Mouse (Mus musculus) neural tube, embryonic 13.5 days (tissue): ENCODE data around the gene Pibf1. TPM values are rescaled to one million over a fixed set of nuclear protein-coding genes. Genes with fewer than 3 reads are reported as not detected.

Experiments
- ATAC-seq: fragments of 200-750 bp; cut with Nextera tagmentation; 2 replicates; pipeline ENCODE4 v1.8.0; 2017; ENCODE audit warnings: low read depth, mild to moderate bottlenecking, moderate TSS enrichment, moderate library complexity
- H3K27ac ChIP-seq: fragments of 300-500 bp; sonication (generic); replicated peaks from 2 replicates; pipeline ENCODE4 v1.5.1; 2015; ENCODE audit warnings: moderate library complexity, mild to moderate bottlenecking, inconsistent platforms
- H3K27me3 ChIP-seq: fragments of 300-500 bp; sonication (generic); 2 replicates; pipeline ENCODE4 v1.6.1; 2015; ENCODE audit warnings: mild to moderate bottlenecking, inconsistent platforms
- H3K36me3 ChIP-seq: fragments of 300-500 bp; sonication (generic); 2 replicates; pipeline ENCODE4 v1.6.1; 2015; ENCODE audit warnings: mild to moderate bottlenecking, inconsistent platforms
- H3K4me1 ChIP-seq: fragments of 300-500 bp; sonication (generic); replicated peaks from 2 replicates; pipeline ENCODE4 v1.6.1; 2015; ENCODE audit warnings: inconsistent platforms
- H3K4me2 ChIP-seq: fragments of 300-500 bp; sonication (generic); 2 replicates; pipeline ENCODE4 v1.6.1; 2015; ENCODE audit warnings: inconsistent platforms, mild to moderate bottlenecking, moderate library complexity
- H3K4me3 ChIP-seq: fragments of 300-500 bp; sonication (generic); 2 replicates; pipeline ENCODE4 v1.5.1; 2015; ENCODE audit warnings: mild to moderate bottlenecking, inconsistent platforms
- H3K9ac ChIP-seq: fragments of 300-500 bp; sonication (generic); 2 replicates; pipeline ENCODE4 v1.6.1; 2015; ENCODE audit warnings: moderate library complexity, mild to moderate bottlenecking, inconsistent platforms
- H3K9me3 ChIP-seq: fragments of 300-500 bp; sonication (generic); 2 replicates; pipeline ENCODE4 v1.6.1; 2016; ENCODE audit warnings: inconsistent platforms
- WGBS: fragments of 180-500 bp; shearing (Covaris S2); methylation state at CpG from one replicate; pipeline ENCODE4 v1.1.7; 2015; 5-methylcytosine and 5-hydroxymethylcytosine counted together
- polyA plus RNA-seq: library from polyadenylated mRNA; unstranded; fragments of >200 nt; fragmentation: Nextera tagmentation; extraction: Ambion mirVana; gene quantifications from 2 replicates; pipeline ENCODE4 v1.2.1, GENCODE M21; 2015

Gene Pibf1
- polyA plus RNA-seq, 1 experiment from 2014 or later: 18.1 TPM

GRCm38 (mm10) chr14:99229071-99229780, 130.0 kb downstream of the Pibf1 start:
- no peak for ATAC-seq
- no peaks in the 10 kb centered on the region for H3K27me3 ChIP-seq
- H3K9me3 ChIP-seq: no peaks in the 10 kb centered on the region
- WGBS: 93% methylated on average over 11 of the region's 11 CpGs
- H3K27ac ChIP-seq: no peak overlapping the region
- H3K4me2 ChIP-seq: no peak overlapping the region
- no peaks in the 10 kb centered on the region for H3K4me1 ChIP-seq
- H3K4me3 ChIP-seq: no peak overlapping the region
- peaks cover 8% of the 10 kb centered on the region; the same call in 1 of the 2 replicates for H3K36me3 ChIP-seq
- no peak overlapping the region for H3K9ac ChIP-seq

DNA sequence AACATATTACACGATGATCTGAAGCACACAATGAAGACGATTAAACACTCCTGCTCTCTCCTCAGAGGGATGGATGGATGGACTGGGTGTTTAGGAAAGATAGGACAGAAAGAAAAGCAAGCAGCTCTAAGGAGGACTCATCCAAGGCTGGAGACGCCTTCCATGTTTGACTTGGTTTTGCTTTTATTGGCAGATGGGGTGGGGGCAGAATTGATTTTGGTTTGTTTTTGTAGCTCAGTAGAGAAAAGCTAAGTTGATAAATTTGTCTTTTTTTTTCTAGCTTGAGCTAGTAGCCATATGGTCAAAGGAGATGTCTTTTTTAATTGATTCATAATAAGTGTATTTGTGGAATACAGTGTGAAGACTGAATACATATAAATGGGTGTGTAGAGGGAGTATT, 133.8 kb downstream of the Pibf1 start:
- ATAC-seq: no peak
- 93% methylated on average over 3 of the region's 3 CpGs for WGBS
- Histone ChIP-seq H3K9ac (no peak overlapping the region), H3K4me3 (no peak overlapping the region), H3K27ac (no peak overlapping the region), H3K36me3 (peaks cover 4% of the 10 kb centered on the region; the same call in 1 of the 2 replicates), H3K4me2 (no peak overlapping the region), H3K27me3 (no peaks in the 10 kb centered on the region), H3K9me3 (no peaks in the 10 kb centered on the region), H3K4me1 (no peaks in the 10 kb centered on the region)

GRCm38 (mm10) chr14:99237115-99237514, 137.9 kb downstream of the Pibf1 start:
- H3K4me1 ChIP-seq: no peaks in the 10 kb centered on the region
- no peak for ATAC-seq
- no peak overlapping the region for H3K4me2 ChIP-seq
- 83% methylated on average over 5 of the region's 5 CpGs for WGBS
- no peak overlapping the region for H3K27ac ChIP-seq
- no peaks in the 10 kb centered on the region for H3K9me3 ChIP-seq
- no peak overlapping the region for H3K4me3 ChIP-seq
- H3K27me3 ChIP-seq: no peaks in the 10 kb centered on the region
- peaks cover 4% of the 10 kb centered on the region; the same call in 1 of the 2 replicates for H3K36me3 ChIP-seq
- H3K9ac ChIP-seq: no peak overlapping the region

DNA sequence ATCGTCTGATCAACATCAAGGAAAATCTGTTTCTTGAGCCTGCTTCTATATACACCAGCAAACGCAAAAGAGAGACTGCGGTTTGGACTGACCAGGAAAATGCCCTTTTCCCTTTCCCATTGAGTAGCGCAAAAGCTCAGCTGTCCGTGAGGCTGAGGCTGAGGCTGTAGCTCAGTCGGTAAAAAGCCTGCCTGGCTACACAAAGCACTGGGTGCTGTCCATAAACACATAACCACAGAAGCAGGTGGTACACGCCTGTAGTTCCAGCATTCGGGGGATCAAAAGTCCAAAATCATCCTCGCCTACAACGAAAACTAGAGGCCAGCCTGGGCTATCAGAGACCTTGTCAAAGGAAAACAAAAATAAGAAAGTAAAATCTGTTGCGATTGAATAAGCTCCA, 141.3 kb downstream of the Pibf1 start:
- Histone ChIP-seq H3K9ac (no peak overlapping the region), H3K36me3 (peaks cover 12% of the 10 kb centered on the region; the same call in 1 of the 2 replicates), H3K4me2 (no peak overlapping the region), H3K4me1 (no peaks in the 10 kb centered on the region), H3K9me3 (no peaks in the 10 kb centered on the region), H3K27ac (no peak overlapping the region), H3K4me3 (no peak overlapping the region), H3K27me3 (no peaks in the 10 kb centered on the region)
- WGBS: 83% methylated on average over 11 of the region's 11 CpGs
- ATAC-seq: no peak

DNA sequence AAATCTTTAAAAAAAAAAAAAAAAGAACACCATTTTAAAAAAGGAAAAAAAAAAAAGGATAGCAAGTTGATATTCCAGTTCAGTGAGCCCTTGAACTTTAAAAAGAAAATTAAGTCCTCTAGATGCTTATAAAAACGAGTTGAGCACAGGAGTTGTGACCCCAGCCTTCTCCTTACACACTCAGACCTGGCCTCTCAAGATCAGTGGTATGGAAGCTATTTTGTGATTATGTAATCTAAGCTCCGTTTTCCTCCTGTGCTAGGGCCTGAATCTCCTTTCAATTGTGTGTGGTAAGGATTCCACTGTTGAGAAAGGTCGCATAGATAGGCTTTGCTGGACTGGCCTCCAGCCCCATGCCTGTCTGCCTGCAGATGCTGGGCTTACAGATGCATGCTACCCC, 145.3 kb downstream of the Pibf1 start:
- no peaks in the 10 kb centered on the region for H3K4me1 ChIP-seq
- H3K4me2 ChIP-seq: no peak overlapping the region
- H3K9me3 ChIP-seq: no peaks in the 10 kb centered on the region
- ATAC-seq: no peak
- H3K36me3 ChIP-seq: peaks cover 12% of the 10 kb centered on the region; the same call in 1 of the 2 replicates
- H3K27me3 ChIP-seq: no peaks in the 10 kb centered on the region
- no peak overlapping the region for H3K9ac ChIP-seq
- H3K27ac ChIP-seq: no peak overlapping the region
- no peak overlapping the region for H3K4me3 ChIP-seq
- WGBS: 86% methylated on average over 3 of the region's 3 CpGs

DNA sequence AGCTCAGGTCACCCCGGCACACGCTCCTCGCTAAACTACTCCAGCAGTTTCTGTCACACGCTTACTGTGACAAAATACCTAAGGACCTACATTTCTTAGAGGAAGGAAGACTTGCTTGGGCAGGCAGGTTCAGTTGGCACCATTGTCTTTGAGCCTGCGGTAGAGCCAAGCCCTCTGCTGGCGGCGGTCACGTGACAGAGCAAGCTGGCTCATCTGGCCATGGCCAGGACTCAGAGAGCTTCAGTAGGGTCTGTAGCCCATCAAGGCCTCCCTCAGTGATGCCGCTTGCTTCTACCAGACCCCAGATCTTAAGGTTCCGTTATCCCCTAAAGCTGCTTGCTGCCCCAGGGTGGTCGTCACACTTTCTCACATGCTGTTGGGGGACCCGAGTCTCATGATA, 162.8 kb downstream of the Pibf1 start:
- no peak overlapping the region for H3K27ac ChIP-seq
- 0 out of 2 replicates have a peak, but pooled peaks cover 3% of the 10 kb centered on the region for H3K36me3 ChIP-seq
- no peak overlapping the region for H3K4me3 ChIP-seq
- H3K4me1 ChIP-seq: no peaks in the 10 kb centered on the region
- no peak for ATAC-seq
- 96% methylated on average over 12 of the region's 12 CpGs for WGBS
- H3K9me3 ChIP-seq: no peaks in the 10 kb centered on the region
- H3K9ac ChIP-seq: no peak overlapping the region
- no peaks in the 10 kb centered on the region for H3K27me3 ChIP-seq
- no peak overlapping the region for H3K4me2 ChIP-seq

DNA sequence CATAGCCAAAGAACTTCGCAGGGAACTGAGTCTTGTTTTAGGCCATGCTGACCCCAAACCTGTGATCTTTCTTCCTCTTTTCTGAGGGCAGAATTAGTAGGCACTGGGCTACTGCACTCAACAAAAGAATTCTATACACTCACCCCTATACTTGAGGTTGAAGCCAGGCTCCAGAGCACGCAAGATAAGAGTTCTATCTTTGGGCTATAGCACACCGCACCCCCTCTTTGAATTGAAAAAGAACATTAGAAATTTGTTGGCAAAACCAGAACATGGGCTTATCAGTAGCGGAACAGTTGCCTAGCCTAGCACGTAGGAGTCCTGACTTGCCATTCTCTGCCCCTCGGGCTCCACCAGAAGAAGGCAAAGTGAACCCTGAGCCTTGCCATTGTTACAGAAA, 164.6 kb downstream of the Pibf1 start:
- H3K9ac ChIP-seq: no peak overlapping the region
- ATAC-seq: no peak
- no peak overlapping the region for H3K27ac ChIP-seq
- no peak overlapping the region for H3K4me3 ChIP-seq
- WGBS: 95% methylated on average over 6 of the region's 6 CpGs
- no peaks in the 10 kb centered on the region for H3K9me3 ChIP-seq
- H3K36me3 ChIP-seq: 0 out of 2 replicates have a peak, but pooled peaks cover 3% of the 10 kb centered on the region
- no peaks in the 10 kb centered on the region for H3K27me3 ChIP-seq
- H3K4me2 ChIP-seq: no peak overlapping the region
- H3K4me1 ChIP-seq: no peaks in the 10 kb centered on the region

GRCm38 (mm10) chr14:99265791-99266190, 166.6 kb downstream of the Pibf1 start:
- WGBS: 95% methylated on average over 14 of the region's 14 CpGs
- no peaks in the 10 kb centered on the region for H3K9me3 ChIP-seq
- ATAC-seq: no peak
- H3K36me3 ChIP-seq: no peaks in the 10 kb centered on the region
- H3K4me2 ChIP-seq: no peak overlapping the region
- no peak overlapping the region for H3K4me3 ChIP-seq
- no peaks in the 10 kb centered on the region for H3K4me1 ChIP-seq
- H3K27ac ChIP-seq: no peak overlapping the region
- H3K27me3 ChIP-seq: no peaks in the 10 kb centered on the region
- H3K9ac ChIP-seq: no peak overlapping the region

DNA sequence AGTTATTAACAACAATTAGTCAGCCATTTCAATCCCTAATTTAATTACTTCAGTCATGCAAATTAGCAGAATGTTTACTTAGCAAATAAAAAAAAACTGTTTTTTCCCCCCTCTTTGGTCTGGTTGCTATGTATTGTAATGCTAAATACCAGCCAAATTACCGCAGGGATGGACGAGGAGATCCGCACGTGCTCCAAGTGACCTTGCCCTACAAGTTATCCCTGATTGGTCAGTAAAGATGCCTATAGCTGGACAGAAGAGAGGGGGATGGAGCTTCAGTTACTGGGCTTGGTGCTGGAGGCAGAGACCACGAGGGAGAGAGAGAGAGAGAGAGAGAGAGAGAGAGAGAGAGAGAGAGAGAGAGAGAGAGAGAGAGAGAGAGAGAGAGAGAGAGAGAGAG, 167.5 kb downstream of the Pibf1 start:
- Histone ChIP-seq H3K9me3 (no peaks in the 10 kb centered on the region), H3K4me2 (no peak overlapping the region), H3K4me1 (no peaks in the 10 kb centered on the region), H3K27me3 (no peaks in the 10 kb centered on the region), H3K4me3 (no peak overlapping the region), H3K27ac (no peak overlapping the region), H3K36me3 (no peaks in the 10 kb centered on the region), H3K9ac (no peak overlapping the region)
- WGBS: 48% methylated on average over 5 of the region's 5 CpGs
- no peak for ATAC-seq

DNA sequence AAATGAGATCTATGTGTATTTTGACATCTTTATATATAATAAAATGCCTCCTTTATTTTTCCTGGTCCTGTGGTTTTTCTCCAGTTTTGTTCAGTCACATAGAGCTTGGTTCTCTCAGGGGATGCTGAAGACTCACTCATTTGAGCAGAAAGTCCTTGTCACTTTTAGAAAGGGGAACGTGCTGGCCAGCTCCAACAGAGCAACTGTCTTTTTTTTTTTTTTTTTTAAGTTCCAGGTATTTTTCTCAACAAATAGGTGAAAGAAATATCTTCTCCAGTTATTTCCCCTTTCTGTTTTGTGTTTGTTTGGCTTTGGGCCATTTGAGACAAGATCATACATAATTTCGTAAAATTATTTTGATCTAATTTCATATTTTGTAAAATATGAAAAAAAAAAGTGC, 174.8 kb downstream of the Pibf1 start:
- Histone ChIP-seq H3K4me2 (no peak overlapping the region), H3K4me1 (0 out of 2 replicates have a peak, but pooled peaks cover under 1% of the 10 kb centered on the region), H3K9me3 (no peaks in the 10 kb centered on the region), H3K4me3 (no peak overlapping the region), H3K9ac (no peak overlapping the region), H3K36me3 (no peaks in the 10 kb centered on the region), H3K27ac (no peak overlapping the region), H3K27me3 (no peaks in the 10 kb centered on the region)
- WGBS: 77% methylated on average over 2 of the region's 2 CpGs
- no peak for ATAC-seq

DNA sequence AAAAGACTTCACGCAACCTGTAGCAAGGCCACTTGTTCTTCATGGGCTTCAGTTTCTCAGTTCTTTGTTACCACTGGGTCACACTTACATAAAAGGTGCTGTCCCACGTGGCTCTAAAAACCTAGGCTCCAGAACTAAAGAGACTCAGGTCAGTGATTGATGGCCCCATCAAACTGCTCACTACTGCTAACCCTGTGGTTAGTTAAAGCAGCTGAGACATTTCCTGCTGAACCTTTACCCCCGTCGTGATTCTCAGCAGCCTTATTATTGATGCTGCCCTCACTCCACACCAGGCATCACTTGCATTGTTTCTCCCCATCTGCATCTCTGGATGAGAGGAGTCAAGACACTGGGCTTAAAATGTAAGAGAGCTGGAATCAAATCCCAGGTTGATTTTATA, 176.6 kb downstream of the Pibf1 start:
- Histone ChIP-seq H3K9me3 (no peaks in the 10 kb centered on the region), H3K27ac (no peak overlapping the region), H3K36me3 (no peaks in the 10 kb centered on the region), H3K4me1 (0 out of 2 replicates have a peak, but pooled peaks cover 3% of the 10 kb centered on the region), H3K4me2 (no peak overlapping the region), H3K27me3 (no peaks in the 10 kb centered on the region), H3K4me3 (no peak overlapping the region), H3K9ac (no peak overlapping the region)
- WGBS: 21% methylated on average over 4 of the region's 4 CpGs
- ATAC-seq: no peak

DNA sequence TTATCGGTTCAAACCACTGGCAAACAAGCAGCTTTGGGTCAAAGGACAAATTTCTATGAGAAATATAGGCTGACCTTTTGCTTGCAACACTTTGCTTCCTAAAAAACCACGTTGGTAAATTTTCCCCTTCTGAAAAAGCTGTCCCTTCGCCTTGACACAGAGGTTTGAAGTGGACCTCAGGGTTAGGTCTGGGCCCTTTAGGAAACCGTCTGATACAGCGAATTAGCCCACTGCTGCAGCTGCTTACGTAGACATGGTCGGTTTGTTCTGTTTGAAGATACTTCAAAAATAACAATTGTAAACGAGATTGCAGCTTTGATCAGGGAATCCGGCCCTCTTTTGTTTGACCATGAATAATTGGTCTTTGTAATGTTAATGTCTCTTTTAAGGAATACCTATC, 179.1 kb downstream of the Pibf1 start:
- no peak for ATAC-seq
- Histone ChIP-seq H3K9me3 (no peaks in the 10 kb centered on the region), H3K27ac (no peak overlapping the region), H3K4me1 (0 out of 2 replicates have a peak, but pooled peaks cover 3% of the 10 kb centered on the region), H3K9ac (no peak overlapping the region), H3K27me3 (no peaks in the 10 kb centered on the region), H3K4me3 (no peak overlapping the region), H3K36me3 (no peaks in the 10 kb centered on the region), H3K4me2 (no peak overlapping the region)
- WGBS: 10% methylated on average over 9 of the region's 9 CpGs
